Mouse (Mus musculus) ES-Bruce4 (cell line): ENCODE measurements around the gene Acta1. TPM values are rescaled to one million over a fixed set of nuclear protein-coding genes. Genes with fewer than 3 reads are reported as not detected.
A peak's percentile ranks its signal among the peaks of the same experiment; 100 is the strongest.

Experiments
- H3K27ac ChIP-seq: 2 replicates; pipeline ENCODE4 v1.5.1; 2012; ENCODE audit warnings: low read length, inconsistent platforms; ENCODE audit not compliant: insufficient read depth
- H3K27me3 ChIP-seq: 2 replicates; pipeline ENCODE4 v1.6.1; 2012; ENCODE audit warnings: mild to moderate bottlenecking, low read length, inconsistent platforms; ENCODE audit not compliant: control insufficient read depth, poor library complexity, insufficient read depth, severe bottlenecking
- H3K36me3 ChIP-seq: 2 replicates; pipeline ENCODE4 v1.6.1; 2012; ENCODE audit warnings: inconsistent platforms, mild to moderate bottlenecking, low read length, moderate library complexity; ENCODE audit not compliant: control insufficient read depth, poor library complexity, insufficient read depth, severe bottlenecking
- H3K4me1 ChIP-seq: one replicate; pipeline ENCODE4 v1.8.1; 2011; ENCODE audit warnings: low read length; ENCODE audit not compliant: control insufficient read depth, insufficient read depth
- H3K4me3 ChIP-seq: 2 replicates; pipeline ENCODE4 v1.5.1; 2011; ENCODE audit warnings: low read depth, mild to moderate bottlenecking, low read length
- H3K9ac ChIP-seq: 2 replicates; pipeline ENCODE4 v1.6.1; 2012; ENCODE audit warnings: low read depth, mild to moderate bottlenecking, inconsistent platforms; ENCODE audit not compliant: poor library complexity, severe bottlenecking
- H3K9me3 ChIP-seq: replicated peaks from 2 replicates; pipeline ENCODE4 v1.6.1; 2012; ENCODE audit warnings: mild to moderate bottlenecking, low read length, inconsistent platforms; ENCODE audit not compliant: control insufficient read depth, poor library complexity, insufficient read depth, severe bottlenecking
- CTCF ChIP-seq: IDR thresholded peaks from one replicate; pipeline ENCODE4 v1.8.1; 2011; ENCODE audit warnings: low read depth, low read length
- EP300 ChIP-seq: IDR thresholded peaks from 2 replicates; pipeline ENCODE4 v1.6.1; 2011; ENCODE audit warnings: low read depth, low read length; ENCODE audit not compliant: insufficient read depth
- POLR2A ChIP-seq: IDR thresholded peaks from one replicate; pipeline ENCODE4 v1.8.1; 2011; ENCODE audit warnings: low read length; ENCODE audit not compliant: insufficient read depth
- polyA plus RNA-seq: library from polyadenylated mRNA; stranded (reverse); fragments of >200 nt; gene quantifications from 2 replicates; pipeline ENCODE4 v1.2.4, GENCODE M21; 2011; ENCODE audit warnings: low read depth; ENCODE audit not compliant: missing spikeins, insufficient read depth, insufficient read length

Gene Acta1
- polyA plus RNA-seq, 1 experiment, result 42.8 TPM

DNA sequence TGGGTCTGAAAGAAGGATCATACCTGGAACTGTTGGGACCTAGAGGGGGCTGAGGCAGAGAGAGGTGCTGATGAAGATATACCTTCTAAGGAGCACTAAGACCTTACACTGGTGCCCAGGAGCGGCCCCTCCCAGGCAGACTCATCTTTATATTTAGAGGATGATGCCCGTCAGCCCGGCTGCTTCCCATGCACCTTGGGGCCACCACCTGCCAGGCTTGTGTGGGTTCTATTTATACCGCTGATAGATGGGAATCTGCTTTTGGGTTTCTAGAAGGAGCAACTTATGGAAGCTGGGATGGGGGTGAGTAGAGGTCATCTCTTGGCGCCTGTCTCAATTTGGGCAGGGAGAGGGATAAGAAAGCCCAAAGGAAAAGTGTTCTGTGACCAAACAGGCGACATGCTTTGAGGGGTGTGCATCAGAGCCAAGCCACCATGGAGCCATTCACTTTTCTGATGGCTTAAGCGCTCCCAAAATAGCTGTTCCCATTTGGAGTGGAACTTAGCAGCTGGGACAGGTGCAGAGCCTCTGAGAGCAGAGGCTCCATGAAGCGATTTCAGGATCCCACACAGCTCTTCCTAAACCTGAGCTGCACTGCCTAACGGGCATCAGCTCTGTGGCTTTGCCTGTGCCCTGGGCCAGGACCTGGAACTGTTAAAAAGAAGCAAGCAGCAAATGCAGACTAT, 1.3 kb upstream of the Acta1 start:
- no peak overlapping the region for H3K4me3 ChIP-seq
- H3K36me3 ChIP-seq, result peaks cover 7% of the 10 kb centered on the region
- H3K4me1 ChIP-seq, result no peaks in the 10 kb centered on the region
- H3K9me3 ChIP-seq, result no peaks in the 10 kb centered on the region
- H3K27me3 ChIP-seq, result no peaks in the 10 kb centered on the region
- H3K27ac ChIP-seq, result no peak overlapping the region
- TF ChIP-seq CTCF (no peak), EP300 (no peak), POLR2A (no peak)
- H3K9ac ChIP-seq, result no peak overlapping the region

DNA sequence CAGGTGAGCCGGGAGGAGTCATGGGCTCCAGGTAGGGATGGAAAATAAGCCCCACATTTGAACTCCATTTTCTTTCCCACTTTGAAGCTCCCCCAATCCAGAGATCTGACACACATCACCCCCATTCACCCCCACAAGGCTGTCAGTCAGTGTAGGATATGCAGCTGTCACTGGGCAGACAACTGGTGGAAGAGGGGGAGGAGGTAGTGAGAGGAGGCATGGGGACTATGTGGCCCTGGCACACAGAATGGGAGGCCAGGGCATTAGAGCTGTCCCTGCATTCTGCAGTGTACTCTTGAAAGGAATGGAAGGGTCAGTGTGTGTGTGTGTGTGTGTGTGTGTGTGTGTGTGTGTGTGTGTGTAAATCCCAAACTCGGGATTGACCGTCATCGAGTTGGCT, 679 bp upstream of the Acta1 start:
- Histone ChIP-seq H3K4me1 (no peaks in the 10 kb centered on the region), H3K9ac (no peak overlapping the region), H3K27me3 (no peaks in the 10 kb centered on the region), H3K36me3 (peaks cover 3% of the 10 kb centered on the region), H3K4me3 (no peak overlapping the region), H3K9me3 (no peaks in the 10 kb centered on the region), H3K27ac (no peak overlapping the region)
- TF ChIP-seq POLR2A (no peak), EP300 (no peak), CTCF (no peak)

- no peak overlapping the region for H3K4me3 ChIP-seq
- TF ChIP-seq POLR2A (no peak), EP300 (no peak), CTCF (no peak)
- no peak overlapping the region for H3K9ac ChIP-seq
- H3K4me1 ChIP-seq, result no peaks in the 10 kb centered on the region
- H3K27ac ChIP-seq, result no peak overlapping the region
- no peaks in the 10 kb centered on the region for H3K9me3 ChIP-seq
- no peaks in the 10 kb centered on the region for H3K27me3 ChIP-seq
- H3K36me3 ChIP-seq, result no peaks in the 10 kb centered on the region
Measured at GRCm38 (mm10) chr8:123893413-123893812, 1.1 kb downstream of the Acta1 start.

GRCm38 (mm10) chr8:123892586-123893155, 1.9 kb downstream of the Acta1 start:
- Histone ChIP-seq H3K27me3 (no peaks in the 10 kb centered on the region), H3K9me3 (no peaks in the 10 kb centered on the region), H3K4me3 (peak overlapping the region; percentile 19), H3K36me3 (no peaks in the 10 kb centered on the region), H3K9ac (no peak overlapping the region), H3K4me1 (no peaks in the 10 kb centered on the region), H3K27ac (no peak overlapping the region)
- TF ChIP-seq POLR2A, result no peak
- no peak for TF ChIP-seq EP300
- no peak for TF ChIP-seq CTCF

DNA sequence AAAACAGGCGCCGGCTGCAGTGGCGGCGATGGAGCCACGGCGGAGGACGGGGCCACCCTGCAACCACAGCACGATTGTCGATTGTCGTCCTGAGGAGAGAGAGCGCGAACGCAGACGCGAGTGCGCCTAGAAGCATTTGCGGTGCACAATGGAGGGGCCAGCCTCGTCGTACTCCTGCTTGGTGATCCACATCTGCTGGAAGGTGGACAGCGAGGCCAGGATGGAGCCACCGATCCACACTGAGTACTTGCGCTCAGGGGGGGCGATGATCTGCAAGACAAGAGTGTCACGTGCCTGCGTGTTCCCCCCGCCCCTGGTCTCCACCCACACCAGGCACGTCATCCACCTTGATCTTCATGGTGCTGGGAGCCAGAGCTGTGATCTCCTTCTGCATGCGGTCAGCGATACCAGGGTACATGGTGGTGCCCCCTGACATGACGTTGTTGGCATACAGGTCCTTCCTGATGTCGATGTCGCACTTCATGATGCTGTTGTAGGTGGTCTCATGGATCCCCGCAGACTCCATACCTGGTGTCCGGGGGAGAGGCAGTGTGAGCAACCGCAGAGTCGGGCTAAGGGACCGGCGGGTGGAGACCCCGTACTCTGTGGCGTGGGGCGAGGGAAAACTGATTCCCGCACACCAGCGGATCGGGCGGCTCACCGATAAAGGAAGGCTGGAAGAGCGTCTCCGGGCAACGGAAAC, 2.5 kb downstream of the Acta1 start:
- Histone ChIP-seq H3K9me3 (no peaks in the 10 kb centered on the region), H3K27ac (no peak overlapping the region), H3K27me3 (no peaks in the 10 kb centered on the region), H3K4me3 (peak overlapping the region; percentile 38), H3K9ac (no peak overlapping the region), H3K4me1 (no peaks in the 10 kb centered on the region), H3K36me3 (no peaks in the 10 kb centered on the region)
- TF ChIP-seq POLR2A (no peak), EP300 (no peak), CTCF (no peak)

DNA sequence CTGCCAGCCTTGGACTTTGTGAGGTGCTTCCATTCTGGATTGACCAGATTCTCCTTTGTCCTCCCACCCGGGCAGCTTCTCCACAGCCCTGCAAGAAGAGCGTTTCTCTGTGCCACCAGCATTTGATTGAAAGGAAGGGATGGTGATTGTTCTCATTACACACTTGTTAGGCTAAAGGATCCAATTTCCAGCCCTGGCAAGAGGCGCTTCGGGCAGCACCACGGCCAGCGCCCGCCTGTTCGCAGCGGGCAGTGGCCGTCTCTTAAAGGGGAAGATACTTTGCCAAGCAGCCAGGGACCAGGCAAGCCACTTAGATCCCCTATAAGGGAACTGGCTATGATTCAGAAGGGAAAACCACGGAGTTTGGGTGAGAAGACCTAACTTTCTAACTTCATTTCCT, 3.3 kb downstream of the Acta1 start:
- no peaks in the 10 kb centered on the region for H3K27me3 ChIP-seq
- H3K9me3 ChIP-seq, result no peaks in the 10 kb centered on the region
- no peaks in the 10 kb centered on the region for H3K4me1 ChIP-seq
- no peaks in the 10 kb centered on the region for H3K36me3 ChIP-seq
- TF ChIP-seq POLR2A, result no peak
- TF ChIP-seq CTCF, result no peak
- TF ChIP-seq EP300, result no peak
- no peak overlapping the region for H3K9ac ChIP-seq
- no peak overlapping the region for H3K27ac ChIP-seq
- H3K4me3 ChIP-seq, result no peak overlapping the region
